Mouse (Mus musculus) limb, embryonic 14.5 days (tissue): ENCODE measurements around the gene Pex26. TPM values are rescaled to one million over a fixed set of nuclear protein-coding genes. Genes with fewer than 3 reads are reported as not detected.

Experiments used
- ATAC-seq: fragments of 200-750 bp; cut with Nextera tagmentation; 2 replicates; pipeline ENCODE4 v1.8.0; 2017; ENCODE audit warnings: low read depth, moderate number of reproducible peaks, moderate TSS enrichment; ENCODE audit not compliant: low FRiP score
- DNase-seq: peaks from one replicate; pipeline ENCODE4 v3.0.0-alpha.2; 2015; ENCODE audit warnings: low spot score
- H3K27ac ChIP-seq: fragments of 300-500 bp; sonication (generic); replicated peaks from 2 replicates; pipeline ENCODE4 v1.5.1; 2014; ENCODE audit warnings: low read depth, mild to moderate bottlenecking, low read length, moderate library complexity, mixed read lengths
- H3K27me3 ChIP-seq: fragments of 300-500 bp; sonication (generic); 2 replicates; pipeline ENCODE4 v1.6.1; 2014; ENCODE audit warnings: low read length, mixed read lengths; ENCODE audit not compliant: control insufficient read depth, insufficient read depth
- H3K36me3 ChIP-seq: fragments of 300-500 bp; sonication (generic); 2 replicates; pipeline ENCODE4 v1.6.1; 2014; ENCODE audit warnings: mild to moderate bottlenecking, low read length, moderate library complexity, mixed read lengths; ENCODE audit not compliant: control insufficient read depth, insufficient read depth
- H3K4me1 ChIP-seq: fragments of 300-500 bp; sonication (generic); 2 replicates; pipeline ENCODE4 v1.6.1; 2014; ENCODE audit warnings: antibody characterized with exemption, low read length, mixed read lengths; ENCODE audit not compliant: control insufficient read depth, insufficient read depth
- H3K4me2 ChIP-seq: fragments of 300-500 bp; sonication (generic); replicated peaks from 2 replicates; pipeline ENCODE4 v1.6.1; 2014; ENCODE audit warnings: low read depth, mild to moderate bottlenecking, low read length, moderate library complexity; ENCODE audit not compliant: severe bottlenecking
- H3K4me3 ChIP-seq: fragments of 300-500 bp; sonication (generic); replicated peaks from 2 replicates; pipeline ENCODE4 v1.5.1; 2014; ENCODE audit warnings: low read length
- H3K9ac ChIP-seq: fragments of 300-500 bp; sonication (generic); 2 replicates; pipeline ENCODE4 v1.6.1; 2014; ENCODE audit warnings: mild to moderate bottlenecking, low read depth, low read length, moderate library complexity; ENCODE audit not compliant: severe bottlenecking
- H3K9me3 ChIP-seq: fragments of 300-500 bp; sonication (generic); 2 replicates; pipeline ENCODE4 v1.6.1; 2016; ENCODE audit warnings: low read length; ENCODE audit not compliant: control insufficient read depth
- POLR2A ChIP-seq: fragments of 200-500 bp; IDR thresholded peaks from 2 replicates; pipeline ENCODE4 v1.8.0; 2012; ENCODE audit warnings: inconsistent platforms, mild to moderate bottlenecking, moderate library complexity, borderline replicate concordance; ENCODE audit not compliant: insufficient read depth, insufficient read length; ENCODE audit errors: extremely low read depth
- WGBS: fragments of 180-500 bp; shearing (Covaris S2); extraction: QIAGEN DNeasy Blood & Tissue Kit; methylation state at CpG from one replicate; pipeline ENCODE4 v1.1.7; 2014; 5-methylcytosine and 5-hydroxymethylcytosine counted together
- polyA plus RNA-seq, 2 experiments: library from polyadenylated mRNA; depleted of rRNA in 1 of 2; stranded (reverse) in 1 of 2; unstranded in 1 of 2; fragments of >200 nt; fragmentation: Nextera tagmentation in 1 of 2; extraction: Ambion mirVana in 1 of 2; gene quantifications; 2 replicates each; pipeline versions ENCODE4 v1.2.1 to v1.2.3; 2012 to 2014

The Pex26 gene
- polyA plus RNA-seq, 2 experiments, result 10.3 to 15.2 TPM

DNA sequence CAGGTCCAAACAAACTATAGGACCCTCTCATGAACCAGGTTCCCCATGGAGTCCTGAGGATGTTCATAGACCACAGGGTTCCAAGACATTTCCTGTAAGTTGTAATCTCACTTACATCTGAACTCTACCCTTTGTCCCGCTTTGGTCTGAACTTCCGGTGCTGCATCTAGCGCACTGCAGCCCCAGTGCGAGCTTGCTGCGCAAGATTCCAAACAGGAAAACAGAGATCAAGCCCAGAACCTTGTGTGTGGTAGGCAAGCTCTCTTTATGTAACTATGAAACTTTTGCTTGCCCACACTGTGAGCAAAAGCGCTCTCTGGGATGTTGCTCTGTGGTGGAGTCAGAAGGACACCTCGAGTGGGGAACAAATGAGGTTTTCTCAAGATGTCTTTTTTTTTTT lies 34.5 kb downstream of the Pex26 start:
- DNase-seq (no peak), ATAC-seq (no peak)
- H3K27ac ChIP-seq, result no peak overlapping the region
- no peak overlapping the region for H3K9ac ChIP-seq
- no peaks in the 10 kb centered on the region for H3K27me3 ChIP-seq
- H3K36me3 ChIP-seq, result no peaks in the 10 kb centered on the region
- WGBS, result 87% methylated on average over 7 of the region's 7 CpGs
- no peak overlapping the region for H3K4me2 ChIP-seq
- no peak overlapping the region for H3K4me3 ChIP-seq
- TF ChIP-seq POLR2A, result no peak
- no peaks in the 10 kb centered on the region for H3K4me1 ChIP-seq
- H3K9me3 ChIP-seq, result no peaks in the 10 kb centered on the region

DNA sequence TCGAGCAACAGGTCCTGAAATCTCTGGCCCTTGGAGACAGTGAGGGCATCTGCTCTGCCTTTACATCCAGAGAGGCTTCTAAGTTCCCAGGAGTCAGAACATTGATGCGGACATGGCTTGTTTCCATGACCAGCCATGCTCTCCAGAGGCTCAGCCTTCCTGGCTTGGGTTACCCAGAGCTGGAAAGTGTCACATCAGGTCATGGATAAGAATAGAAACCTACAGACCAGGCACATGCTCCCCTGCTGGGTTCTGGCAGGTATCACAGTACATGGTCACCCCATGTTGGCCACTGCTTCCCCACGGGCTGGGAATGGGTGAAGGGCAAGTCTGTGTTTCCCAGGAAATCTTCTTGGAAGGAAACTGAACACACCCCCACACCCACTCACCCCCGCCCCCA lies 35.9 kb downstream of the Pex26 start:
- H3K27me3 ChIP-seq, result no peaks in the 10 kb centered on the region
- TF ChIP-seq POLR2A, result no peak
- H3K9ac ChIP-seq, result no peak overlapping the region
- H3K4me3 ChIP-seq, result no peak overlapping the region
- DNase-seq, result no peak
- H3K9me3 ChIP-seq, result no peaks in the 10 kb centered on the region
- no peak for ATAC-seq
- no peaks in the 10 kb centered on the region for H3K4me1 ChIP-seq
- H3K36me3 ChIP-seq, result no peaks in the 10 kb centered on the region
- no peak overlapping the region for H3K27ac ChIP-seq
- 80% methylated on average over 4 of the region's 4 CpGs for WGBS
- H3K4me2 ChIP-seq, result no peak overlapping the region

DNA sequence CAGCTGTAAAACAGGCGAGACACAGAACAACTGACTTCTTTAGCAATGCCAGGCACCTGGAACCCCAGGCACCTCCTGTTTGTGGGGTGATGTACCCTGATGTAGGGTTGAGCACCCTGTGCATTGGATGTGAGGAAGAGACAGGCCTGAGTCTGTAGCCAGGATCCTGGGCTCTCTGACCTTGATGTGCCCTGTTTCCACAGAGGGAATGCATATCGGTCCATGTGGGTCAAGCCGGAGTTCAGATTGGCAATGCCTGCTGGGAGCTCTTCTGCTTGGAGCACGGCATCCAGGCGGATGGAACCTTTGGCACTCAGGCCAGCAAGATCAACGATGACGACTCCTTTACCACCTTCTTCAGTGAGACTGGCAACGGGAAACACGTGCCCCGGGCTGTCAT lies 36.7 kb downstream of the Pex26 start:
- Histone ChIP-seq H3K4me2 (no peak overlapping the region), H3K4me1 (no peaks in the 10 kb centered on the region), H3K27ac (no peak overlapping the region), H3K4me3 (no peak overlapping the region), H3K9me3 (no peaks in the 10 kb centered on the region), H3K27me3 (no peaks in the 10 kb centered on the region), H3K36me3 (no peaks in the 10 kb centered on the region), H3K9ac (no peak overlapping the region)
- 86% methylated on average over 10 of the region's 10 CpGs for WGBS
- ATAC-seq (no peak), DNase-seq (no peak)
- TF ChIP-seq POLR2A, result no peak

DNA sequence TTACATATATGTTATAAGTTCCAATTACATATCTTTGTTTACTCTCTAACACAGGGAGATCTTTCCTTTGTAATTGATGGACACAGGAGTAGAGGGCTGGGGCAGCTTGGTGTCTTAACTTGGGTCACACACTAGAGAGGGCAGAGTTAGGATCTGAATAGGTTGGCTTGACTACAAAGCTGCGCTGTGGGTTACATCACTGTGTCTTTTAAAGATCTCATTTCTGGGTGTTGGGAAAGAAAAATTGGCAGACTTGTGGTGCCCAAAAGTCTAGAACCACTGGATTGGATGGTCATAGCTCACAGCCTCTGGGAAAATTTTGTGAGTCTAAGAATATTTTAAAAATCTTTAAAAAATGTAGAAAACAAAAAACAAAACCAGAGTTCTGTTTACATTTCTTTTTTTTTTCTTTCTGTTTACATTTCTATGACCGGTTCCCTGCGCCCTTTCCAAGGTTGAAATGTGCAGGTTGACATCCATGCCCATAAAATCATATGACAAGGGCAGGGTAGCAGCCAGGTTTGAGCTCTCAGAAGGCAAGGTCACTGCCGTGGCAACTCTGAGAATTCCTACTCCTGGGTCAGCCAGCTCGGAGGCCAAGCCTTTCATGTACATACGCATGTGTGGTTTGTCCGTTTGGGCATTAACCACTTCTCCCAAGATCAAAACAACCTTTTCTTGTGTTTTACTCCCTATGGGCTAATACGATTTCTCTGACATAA lies 38.6 kb downstream of the Pex26 start:
- Histone ChIP-seq H3K4me3 (no peak overlapping the region), H3K36me3 (no peaks in the 10 kb centered on the region), H3K9ac (no peak overlapping the region), H3K4me1 (no peaks in the 10 kb centered on the region), H3K27me3 (no peaks in the 10 kb centered on the region), H3K4me2 (no peak overlapping the region), H3K27ac (no peak overlapping the region), H3K9me3 (no peaks in the 10 kb centered on the region)
- 84% methylated on average over 8 of the region's 8 CpGs for WGBS
- DNase-seq (no peak), ATAC-seq (no peak)
- no peak for TF ChIP-seq POLR2A

DNA sequence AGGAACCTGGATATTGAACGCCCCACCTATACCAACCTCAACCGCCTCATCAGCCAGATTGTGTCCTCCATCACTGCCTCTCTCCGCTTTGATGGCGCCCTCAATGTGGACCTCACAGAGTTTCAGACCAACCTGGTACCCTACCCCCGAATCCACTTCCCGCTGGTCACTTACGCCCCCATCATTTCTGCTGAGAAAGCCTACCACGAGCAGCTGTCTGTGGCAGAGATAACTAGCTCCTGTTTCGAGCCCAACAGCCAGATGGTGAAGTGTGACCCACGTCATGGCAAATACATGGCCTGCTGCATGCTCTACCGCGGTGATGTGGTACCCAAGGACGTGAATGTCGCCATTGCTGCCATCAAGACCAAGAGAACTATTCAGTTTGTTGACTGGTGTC lies 39.5 kb downstream of the Pex26 start:
- ATAC-seq, result no peak
- H3K4me2 ChIP-seq, result no peak overlapping the region
- no peaks in the 10 kb centered on the region for H3K9me3 ChIP-seq

DNA sequence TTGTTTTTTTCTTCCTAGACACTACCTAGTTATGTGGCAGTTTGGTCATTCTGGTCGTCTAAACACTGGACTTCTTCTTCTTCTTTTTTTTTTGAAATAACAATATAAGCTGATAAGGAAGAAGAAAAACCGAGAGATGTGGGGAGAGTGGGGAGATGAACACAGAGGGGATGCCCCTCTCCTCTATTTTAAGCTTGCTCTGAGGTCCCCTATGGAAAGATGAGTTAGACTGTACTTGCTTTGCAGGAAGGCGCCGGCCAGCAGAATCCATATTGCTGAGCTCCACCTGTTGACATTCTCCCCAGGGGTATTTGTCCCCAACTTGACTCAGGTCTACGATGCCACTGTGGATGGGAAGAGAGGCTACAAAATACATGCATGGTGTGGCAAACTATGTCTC lies 40.6 kb downstream of the Pex26 start:
- no peaks in the 10 kb centered on the region for H3K9me3 ChIP-seq
- H3K4me2 ChIP-seq, result no peak overlapping the region
- DNase-seq, result no peak
- no peak overlapping the region for H3K4me3 ChIP-seq
- H3K36me3 ChIP-seq, result no peaks in the 10 kb centered on the region
- no peak overlapping the region for H3K9ac ChIP-seq
- no peaks in the 10 kb centered on the region for H3K4me1 ChIP-seq
- 75% methylated on average over 5 of the region's 5 CpGs for WGBS
- TF ChIP-seq POLR2A, result no peak
- H3K27me3 ChIP-seq, result no peaks in the 10 kb centered on the region
- ATAC-seq, result no peak
- no peak overlapping the region for H3K27ac ChIP-seq

More for the DNA sequence above, 39.5 kb downstream of the Pex26 start:
- Histone ChIP-seq H3K27me3 (no peaks in the 10 kb centered on the region), H3K27ac (no peak overlapping the region), H3K9ac (no peak overlapping the region), H3K36me3 (no peaks in the 10 kb centered on the region), H3K4me1 (no peaks in the 10 kb centered on the region), H3K4me3 (no peak overlapping the region)
- WGBS, result 96% methylated on average over 14 of the region's 14 CpGs
- TF ChIP-seq POLR2A, result no peak
- DNase-seq, result no peak
